Mouse (Mus musculus): ENCODE data around the gene Olfr651. TPM values are rescaled to one million over a fixed set of nuclear protein-coding genes. Genes with fewer than 3 reads are reported as not detected.

Olfr651 gene
- polyA plus RNA-seq (2012; rRNA removed): not detected in 2 replicates

DNA sequence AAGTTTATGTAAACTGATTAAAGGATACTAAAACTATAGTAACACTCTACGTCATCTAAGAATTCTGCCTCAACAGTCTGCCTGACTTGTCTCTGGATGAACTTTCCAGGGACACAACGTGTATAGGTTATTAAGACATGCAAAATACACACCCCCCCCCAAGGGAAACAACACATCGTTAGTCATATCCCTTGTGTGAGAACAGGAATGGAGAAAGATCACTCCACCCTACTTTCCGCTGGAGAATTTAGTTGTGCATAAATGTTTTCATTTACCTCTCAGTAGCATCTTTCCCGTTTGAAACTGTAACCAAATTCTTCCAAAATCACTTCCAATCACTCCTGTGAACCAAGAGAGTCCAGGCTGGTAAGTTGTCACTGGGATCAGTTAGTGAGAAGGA, at the start of gene Olfr651:
Gene Olfr651, plus strand, starts transcription at position 301 of the 400 bp plus-strand sequence.

DNA sequence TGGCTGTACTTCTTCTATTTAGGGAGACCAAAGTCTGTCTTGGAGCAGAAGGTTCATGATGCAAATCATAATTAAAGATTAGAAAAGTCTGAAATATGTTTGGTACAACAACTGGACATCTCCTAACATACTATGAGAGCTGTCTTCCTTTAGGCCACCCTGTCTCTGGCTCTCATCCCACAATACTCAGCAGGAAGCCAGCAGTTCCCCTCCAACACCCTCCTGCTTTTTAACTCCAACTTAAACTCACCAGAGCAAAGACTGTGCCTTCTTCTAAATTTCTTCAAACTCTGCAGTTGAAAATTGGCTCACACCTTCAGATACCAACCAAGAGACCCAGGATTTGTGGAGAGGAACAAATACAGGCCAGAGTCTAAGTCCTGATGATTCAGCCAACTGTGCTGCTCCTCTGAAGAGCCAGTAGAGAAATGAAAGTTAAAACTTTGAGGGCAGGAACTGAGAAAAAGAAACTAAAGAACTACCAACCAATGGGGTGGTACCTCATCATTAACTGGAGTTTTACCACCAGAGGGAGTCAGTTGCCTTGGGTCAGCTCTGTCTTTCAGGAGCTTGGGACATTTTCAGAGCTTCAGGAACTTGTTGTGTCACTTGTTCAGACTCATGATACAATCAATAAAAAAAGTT, 42.4 kb upstream of the Olfr651 start, which contains the start of gene Trim30d:
Gene Trim30d, minus strand, starts transcription at position 429 of the 645 bp plus-strand sequence.

GRCm38 (mm10) chr7:104560601-104561000, 10.7 kb downstream of the Olfr651 start, which contains the start of gene Olfr652:
Olfr652 (plus strand) TSS chr7:104560901.

DNA sequence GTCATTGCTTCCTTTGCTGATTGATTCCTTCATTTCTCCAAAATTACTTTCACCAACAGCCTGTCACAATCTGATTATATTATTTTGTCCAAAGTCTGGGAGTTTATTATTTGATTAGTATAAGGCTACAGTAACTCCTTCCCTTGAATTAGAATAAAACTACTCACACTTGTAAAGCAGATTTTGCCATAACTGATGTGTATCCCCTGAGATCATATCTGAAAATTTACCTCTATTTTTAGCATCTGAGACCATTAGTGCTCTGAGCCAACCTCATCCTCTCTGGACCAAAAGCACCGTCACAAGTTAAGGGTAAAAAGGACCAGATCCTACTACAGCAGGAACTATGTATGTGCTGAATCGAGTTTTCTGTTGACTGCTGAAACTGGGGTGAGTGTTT, 27.1 kb downstream of the Olfr651 start, which contains the start of gene Olfr653:
Gene Olfr653, plus strand, starts transcription at position 301 of the 400 bp plus-strand sequence.

DNA sequence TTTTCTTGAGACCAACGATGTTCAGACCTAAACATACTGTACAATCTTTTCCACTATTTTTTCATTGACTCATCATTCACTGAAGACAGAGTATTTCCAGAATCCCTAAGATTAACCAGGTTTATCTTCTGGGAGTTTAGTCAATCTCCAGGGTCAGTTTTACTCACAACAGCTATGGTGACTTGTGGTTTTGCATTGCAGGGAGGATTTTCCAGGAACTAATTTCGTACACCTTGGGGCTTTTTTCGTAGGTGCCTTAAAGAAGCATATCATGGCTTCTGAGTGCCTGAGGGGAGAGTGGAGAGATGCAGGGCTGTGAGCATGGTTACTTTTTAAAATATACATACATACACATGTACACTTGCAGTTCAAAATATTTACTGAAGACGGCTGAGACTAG, 36.8 kb downstream of the Olfr651 start, which contains the start of gene Olfr654:
Gene Olfr654, plus strand, starts transcription at position 301 of the 400 bp plus-strand sequence.

GRCm38 (mm10) chr7:104601679-104602078, 51.7 kb downstream of the Olfr651 start, which contains the start of gene Olfr655:
Olfr655 (minus strand) TSS chr7:104601779.

Other genes starting within 250 kb of the Olfr651 start
- gene Trim12a, start 234.7 kb upstream of the Olfr651 start, polyA plus RNA-seq (2012; rRNA removed): 8.1 and 9.8 TPM in 2 replicates
- gene Trim34b, start 220.7 kb upstream of the Olfr651 start, polyA plus RNA-seq (2012; rRNA removed): 0.06 and 0.09 TPM in 2 replicates
- 4.3 and 5.4 TPM in 2 replicates for gene Trim12c, start 196.8 kb upstream of the Olfr651 start, polyA plus RNA-seq (2012; rRNA removed)
- 2.0 and 2.1 TPM in 2 replicates for gene Trim30b, start 180.2 kb upstream of the Olfr651 start, polyA plus RNA-seq (2012; rRNA removed)
- 0.65 and 0.76 TPM in 2 replicates for gene Trim30c, start 149.3 kb upstream of the Olfr651 start, polyA plus RNA-seq (2012; rRNA removed)
- gene Trim30a, start 84.9 kb upstream of the Olfr651 start, polyA plus RNA-seq (2012; rRNA removed): 9.0 and 10.3 TPM in 2 replicates
- 3.8 and 4.3 TPM in 2 replicates for gene Trim30d, start 42.3 kb upstream of the Olfr651 start, polyA plus RNA-seq (2012; rRNA removed)
- not detected in 2 replicates for gene Olfr652, start 10.8 kb downstream of the Olfr651 start, polyA plus RNA-seq (2012; rRNA removed)
- gene Olfr653, start 27.2 kb downstream of the Olfr651 start, polyA plus RNA-seq (2012; rRNA removed): not detected in 2 replicates
- not detected in 2 replicates for gene Olfr654, start 36.9 kb downstream of the Olfr651 start, polyA plus RNA-seq (2012; rRNA removed)
- not detected in 2 replicates for gene Olfr655, start 51.6 kb downstream of the Olfr651 start, polyA plus RNA-seq (2012; rRNA removed)
- not detected in 2 replicates for gene Olfr656, start 63.8 kb downstream of the Olfr651 start, polyA plus RNA-seq (2012; rRNA removed)
- not detected in 2 replicates for gene Olfr657, start 74.7 kb downstream of the Olfr651 start, polyA plus RNA-seq (2012; rRNA removed)
- gene Olfr658, start 97.2 kb downstream of the Olfr651 start, polyA plus RNA-seq (2012; rRNA removed): 0.01 TPM in 1 of 2 replicates, not detected in the other
- gene Olfr659, start 116.6 kb downstream of the Olfr651 start, polyA plus RNA-seq (2012; rRNA removed): not detected in 2 replicates
- gene Olfr661, start 136.4 kb downstream of the Olfr651 start, polyA plus RNA-seq (2012; rRNA removed): not detected in 2 replicates
- 0.01 TPM in 1 of 2 replicates, not detected in the other for gene Usp17le, start 227.3 kb downstream of the Olfr651 start, polyA plus RNA-seq (2012; rRNA removed)

Data from liver, embryonic 18 days (tissue).